Mouse (Mus musculus): ENCODE results near the gene Hdac11. TPM values are rescaled to one million over a fixed set of nuclear protein-coding genes. Genes with fewer than 3 reads are reported as not detected.

The Hdac11 gene
- polyA plus RNA-seq, 1 experiment = 0.46 TPM

- peaks cover 35% of the 10 kb centered on the region for H3K4me1 ChIP-seq
- peaks cover 72% of the 10 kb centered on the region for H3K27me3 ChIP-seq (replicated peaks)
- peaks cover 7% of the 10 kb centered on the region for H3K9me3 ChIP-seq
- no peaks in the 10 kb centered on the region for H3K36me3 ChIP-seq (replicated peaks; ENCODE audit: low read length)
- TF ChIP-seq FLI1 (IDR thresholded peaks at IDR 0.05; ENCODE audit: low read length) (no peak), GATA1 (IDR thresholded peaks at IDR 0.05; ENCODE audit: borderline replicate concordance, low read length) (no peak)
- peak overlapping the region; percentile 70 for H3K4me3 ChIP-seq (replicated peaks)
Measured at GRCm38 (mm10) chr6:91153549-91154064, 2.9 kb upstream of the Hdac11 start.

- Histone ChIP-seq H3K4me1 (peaks cover 39% of the 10 kb centered on the region), H3K4me3 (replicated peaks) (no peak overlapping the region), H3K36me3 (replicated peaks; ENCODE audit: low read length) (no peaks in the 10 kb centered on the region), H3K9me3 (peaks cover 7% of the 10 kb centered on the region), H3K27me3 (replicated peaks) (peaks cover 78% of the 10 kb centered on the region)
- TF ChIP-seq FLI1 (IDR thresholded peaks at IDR 0.05; ENCODE audit: low read length) = no peak
- no peak for TF ChIP-seq GATA1 (IDR thresholded peaks at IDR 0.05; ENCODE audit: borderline replicate concordance, low read length)
Measured at GRCm38 (mm10) chr6:91154685-91155084, 1.8 kb upstream of the Hdac11 start.

GRCm38 (mm10) chr6:91155286-91155685 is 1.2 kb upstream of the Hdac11 start:
- Histone ChIP-seq H3K4me3 (replicated peaks) (no peak overlapping the region), H3K27me3 (replicated peaks) (peaks cover 83% of the 10 kb centered on the region), H3K4me1 (peaks cover 39% of the 10 kb centered on the region), H3K36me3 (replicated peaks; ENCODE audit: low read length) (no peaks in the 10 kb centered on the region), H3K9me3 (peaks cover 7% of the 10 kb centered on the region)
- TF ChIP-seq FLI1 (IDR thresholded peaks at IDR 0.05; ENCODE audit: low read length) (no peak), GATA1 (IDR thresholded peaks at IDR 0.05; ENCODE audit: borderline replicate concordance, low read length) (no peak)

GRCm38 (mm10) chr6:91156062-91156461 is 403 bp upstream of the Hdac11 start:
- H3K36me3 ChIP-seq (replicated peaks; ENCODE audit: low read length) = no peaks in the 10 kb centered on the region
- H3K27me3 ChIP-seq (replicated peaks) = peaks cover 84% of the 10 kb centered on the region
- peaks cover 3% of the 10 kb centered on the region; the same call in 1 of the 2 replicates for H3K9me3 ChIP-seq
- peaks cover 39% of the 10 kb centered on the region for H3K4me1 ChIP-seq
- peak overlapping the region; percentile 92 for H3K4me3 ChIP-seq (replicated peaks)
- TF ChIP-seq GATA1 (IDR thresholded peaks at IDR 0.05; ENCODE audit: borderline replicate concordance, low read length) = no peak
- no peak for TF ChIP-seq FLI1 (IDR thresholded peaks at IDR 0.05; ENCODE audit: low read length)

- peak overlapping the region; percentile 92 for H3K4me3 ChIP-seq (replicated peaks)
- H3K9me3 ChIP-seq = no peaks in the 10 kb centered on the region
- no peak for TF ChIP-seq FLI1 (IDR thresholded peaks at IDR 0.05; ENCODE audit: low read length)
- TF ChIP-seq GATA1 (IDR thresholded peaks at IDR 0.05; ENCODE audit: borderline replicate concordance, low read length) = no peak
- no peaks in the 10 kb centered on the region for H3K36me3 ChIP-seq (replicated peaks; ENCODE audit: low read length)
- H3K4me1 ChIP-seq = peaks cover 39% of the 10 kb centered on the region
- peaks cover 81% of the 10 kb centered on the region for H3K27me3 ChIP-seq (replicated peaks)
Measured at GRCm38 (mm10) chr6:91157237-91157570, 739 bp downstream of the Hdac11 start.

- Histone ChIP-seq H3K4me3 (replicated peaks) (no peak overlapping the region), H3K4me1 (peaks cover 29% of the 10 kb centered on the region), H3K27me3 (replicated peaks) (peaks cover 78% of the 10 kb centered on the region), H3K36me3 (replicated peaks; ENCODE audit: low read length) (no peaks in the 10 kb centered on the region), H3K9me3 (no peaks in the 10 kb centered on the region)
- no peak for TF ChIP-seq GATA1 (IDR thresholded peaks at IDR 0.05; ENCODE audit: borderline replicate concordance, low read length)
Measured at GRCm38 (mm10) chr6:91159047-91159446, 2.6 kb downstream of the Hdac11 start.

GRCm38 (mm10) chr6:91160399-91160798 is 3.9 kb downstream of the Hdac11 start:
- peaks cover 73% of the 10 kb centered on the region for H3K27me3 ChIP-seq (replicated peaks)
- TF ChIP-seq FLI1 (IDR thresholded peaks at IDR 0.05; ENCODE audit: low read length) = no peak
- no peak for TF ChIP-seq GATA1 (IDR thresholded peaks at IDR 0.05; ENCODE audit: borderline replicate concordance, low read length)
- no peak overlapping the region for H3K4me3 ChIP-seq (replicated peaks)
- peaks cover 27% of the 10 kb centered on the region for H3K4me1 ChIP-seq
- H3K36me3 ChIP-seq (replicated peaks; ENCODE audit: low read length) = no peaks in the 10 kb centered on the region
- H3K9me3 ChIP-seq = no peaks in the 10 kb centered on the region

GRCm38 (mm10) chr6:91160976-91161375 is 4.5 kb downstream of the Hdac11 start:
- H3K36me3 ChIP-seq (replicated peaks; ENCODE audit: low read length) = no peaks in the 10 kb centered on the region
- no peak overlapping the region for H3K4me3 ChIP-seq (replicated peaks)
- H3K27me3 ChIP-seq (replicated peaks) = peaks cover 73% of the 10 kb centered on the region
- no peaks in the 10 kb centered on the region for H3K9me3 ChIP-seq
- H3K4me1 ChIP-seq = peaks cover 27% of the 10 kb centered on the region
- no peak for TF ChIP-seq FLI1 (IDR thresholded peaks at IDR 0.05; ENCODE audit: low read length)
- TF ChIP-seq GATA1 (IDR thresholded peaks at IDR 0.05; ENCODE audit: borderline replicate concordance, low read length) = no peak

GRCm38 (mm10) chr6:91161506-91162235 is 5.2 kb downstream of the Hdac11 start:
- peaks cover 73% of the 10 kb centered on the region for H3K27me3 ChIP-seq (replicated peaks)
- H3K9me3 ChIP-seq = no peaks in the 10 kb centered on the region
- no peak for TF ChIP-seq GATA1 (IDR thresholded peaks at IDR 0.05; ENCODE audit: borderline replicate concordance, low read length)
- no peak for TF ChIP-seq FLI1 (IDR thresholded peaks at IDR 0.05; ENCODE audit: low read length)
- H3K36me3 ChIP-seq (replicated peaks; ENCODE audit: low read length) = no peaks in the 10 kb centered on the region
- peaks cover 20% of the 10 kb centered on the region for H3K4me1 ChIP-seq
- no peak overlapping the region for H3K4me3 ChIP-seq (replicated peaks)

- H3K4me1 ChIP-seq = peaks cover 13% of the 10 kb centered on the region; the same call in 1 of the 2 replicates
Measured at GRCm38 (mm10) chr6:91162314-91162713, 5.8 kb downstream of the Hdac11 start.

More at GRCm38 (mm10) chr6:91162314-91162713, 5.8 kb downstream of the Hdac11 start:
- no peaks in the 10 kb centered on the region for H3K36me3 ChIP-seq (replicated peaks; ENCODE audit: low read length)
- peaks cover 73% of the 10 kb centered on the region for H3K27me3 ChIP-seq (replicated peaks)
- H3K9me3 ChIP-seq = no peaks in the 10 kb centered on the region
- H3K4me3 ChIP-seq (replicated peaks) = no peak overlapping the region
- TF ChIP-seq GATA1 (IDR thresholded peaks at IDR 0.05; ENCODE audit: borderline replicate concordance, low read length) (no peak), FLI1 (IDR thresholded peaks at IDR 0.05; ENCODE audit: low read length) (no peak)

Measured in megakaryocyte, embryonic 14.5 days (primary cell).